Comparison of ENCODE assay signal across 8 mouse cellular contexts in the genomic region with DNA sequence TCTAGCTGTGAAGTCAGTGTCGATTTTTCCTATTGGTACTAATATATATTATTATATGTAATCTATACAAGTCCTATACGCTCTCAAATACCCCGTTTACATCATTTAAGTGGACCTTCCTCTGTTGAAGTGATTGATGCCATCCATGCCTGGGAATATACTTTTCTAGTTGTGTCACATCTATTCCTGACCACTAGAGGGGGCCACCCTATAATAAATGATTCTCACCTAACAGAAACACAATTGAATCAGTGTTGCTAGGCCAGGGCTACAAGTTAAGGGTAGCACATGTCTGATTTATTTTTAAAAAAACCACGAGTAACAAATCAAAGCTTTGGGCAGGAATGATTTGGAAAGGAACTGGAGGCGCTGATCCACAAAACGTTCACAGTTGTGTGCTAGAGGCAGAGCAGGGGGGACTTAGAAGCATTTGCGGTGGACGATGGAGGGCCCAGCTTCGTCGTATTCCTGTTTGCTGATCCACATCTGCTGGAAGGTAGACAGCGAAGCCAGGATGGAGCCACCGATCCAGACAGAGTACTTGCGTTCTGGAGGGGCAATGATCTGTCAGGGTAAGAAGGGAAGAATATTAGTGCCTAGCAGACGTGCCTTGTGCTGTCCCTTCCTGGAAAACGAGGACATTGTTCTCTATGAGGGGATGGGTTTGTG. TPM values are rescaled to one million over a fixed set of nuclear protein-coding genes. Genes with fewer than 3 reads are reported as not detected.
DNase-seq lines count a peak whose midpoint lies in the region; ATAC-seq lines count a peak whose summit lies in the region.

No protein-coding gene starts in this region.

- DNase-seq in heart, adult 8-10 months (ENCODE audit: low spot score) = peak; percentile 57
- peak; percentile 21 to 41 for DNase-seq in spleen, postnatal 36 days (ENCODE audit: low spot score in 2 of 2)
- no peak for DNase-seq in spleen, postnatal 10 days (ENCODE audit: low spot score in 2 of 2)
- peak; percentile 63 for DNase-seq in forebrain, embryonic 14.5 days (ENCODE audit: low spot score)
- DNase-seq in urinary bladder, postnatal 4 days (ENCODE audit: low spot score in 2 of 2) = no peak
- DNase-seq in kidney, postnatal 4 days = no peak

- no peaks in the 10 kb centered on the region for H3K4me1 ChIP-seq in heart, embryonic 11.5 days (ENCODE audit: control insufficient read depth, insufficient read depth, low read length)
- no peaks in the 10 kb centered on the region for H3K4me1 ChIP-seq in forebrain, embryonic 14.5 days (ENCODE audit: control insufficient read depth, insufficient read depth, low read length)

- no peaks in the 10 kb centered on the region for H3K9me3 ChIP-seq in heart, embryonic 11.5 days (replicated peaks; ENCODE audit: control insufficient read depth, low read length)
- no peaks in the 10 kb centered on the region for H3K9me3 ChIP-seq in forebrain, embryonic 14.5 days (replicated peaks; ENCODE audit: control insufficient read depth, low read length)

- no peak overlapping the region for H3K9ac ChIP-seq in heart, embryonic 11.5 days (ENCODE audit: low read depth, low read length)
- no peak overlapping the region for H3K9ac ChIP-seq in forebrain, embryonic 14.5 days (ENCODE audit: low read length)

- H3K4me2 ChIP-seq in heart, embryonic 11.5 days = no peak overlapping the region
- H3K4me2 ChIP-seq in forebrain, embryonic 14.5 days (ENCODE audit: low read length) = no peak overlapping the region

- no peak overlapping the region for H3K27ac ChIP-seq in heart, embryonic 11.5 days (ENCODE audit: low read depth, low read length)
- H3K27ac ChIP-seq in forebrain, embryonic 14.5 days (ENCODE audit: low read depth, low read length) = no peak overlapping the region

- H3K36me3 ChIP-seq in heart, embryonic 11.5 days (ENCODE audit: control insufficient read depth, insufficient read depth, low read length) = no peaks in the 10 kb centered on the region
- no peaks in the 10 kb centered on the region for H3K36me3 ChIP-seq in forebrain, embryonic 14.5 days (ENCODE audit: control insufficient read depth, insufficient read depth, low read length)

- no peak overlapping the region for H3K4me3 ChIP-seq in heart, embryonic 11.5 days (ENCODE audit: low read depth, low read length)
- no peak overlapping the region for H3K4me3 ChIP-seq in forebrain, embryonic 14.5 days (ENCODE audit: low read depth, low read length)

- ATAC-seq in heart, embryonic 11.5 days (replicated peaks; ENCODE audit: insufficient number of reproducible peaks, low FRiP score, low TSS enrichment) = no peak
- 0 out of 2 replicates have a peak, but pooled peaks have one; percentile 24 for ATAC-seq in forebrain, embryonic 14.5 days
- peak; percentile 61; the same call in 1 of the 2 replicates for ATAC-seq in neutrophil, adult 5-6 weeks (ENCODE audit: extremely low read depth, insufficient number of reproducible peaks, low FRiP score, poor library complexity, severe bottlenecking)

- no peaks in the 10 kb centered on the region for H3K27me3 ChIP-seq in heart, embryonic 11.5 days (ENCODE audit: control insufficient read depth, insufficient read depth, low read length)
- no peaks in the 10 kb centered on the region for H3K27me3 ChIP-seq in forebrain, embryonic 14.5 days (replicated peaks; ENCODE audit: control insufficient read depth, insufficient read depth, low read length)

- 65% methylated on average over 15 of the region's 15 CpGs for WGBS in heart, embryonic 11.5 days (ENCODE audit: insufficient replicate concordance)
- WGBS in forebrain, embryonic 14.5 days = 64% methylated on average over 15 of the region's 15 CpGs

RNA-seq across cellular contexts. Expression of a gene that starts 14.0 kb away (rescaled TPM):
- 10 to 100 TPM; 56.1 to 79.3 (median 71.1) TPM for total RNA-seq in heart, adult 8-10 months (2022)
- 1,416 and 1,586 TPM in 2 replicates for polyA plus RNA-seq in heart, embryonic 11.5 days (2014; fragmentation: Nextera tagmentation; extraction: Ambion mirVana)
- polyA plus RNA-seq in forebrain, embryonic 14.5 days (2014; fragmentation: Nextera tagmentation; extraction: Ambion mirVana) = 9.9 and 13.9 TPM in 2 replicates
- total RNA-seq in neutrophil, adult 5-6 weeks (2017) = 17.7 and 18.4 TPM in 2 replicates

RNA-seq across cellular contexts. Expression of a gene that starts 49.1 kb away (rescaled TPM):
- total RNA-seq in heart, adult 8-10 months (2022) = 10 to 100 TPM in 3 of 4 experiments, 1 to 10 TPM in 1; 8.6 to 14.3 (median 12.6) TPM
- 1.6 and 2.1 TPM in 2 replicates for polyA plus RNA-seq in heart, embryonic 11.5 days (2014; fragmentation: Nextera tagmentation; extraction: Ambion mirVana)
- polyA plus RNA-seq in forebrain, embryonic 14.5 days (2014; fragmentation: Nextera tagmentation; extraction: Ambion mirVana) = 0.28 and 0.33 TPM in 2 replicates
- total RNA-seq in neutrophil, adult 5-6 weeks (2017) = 63.4 and 64.6 TPM in 2 replicates

RNA-seq across cellular contexts. Expression of a gene that starts 49.4 kb away (rescaled TPM):
- 1 to 10 TPM; 2.2 to 4.1 (median 3.0) TPM for total RNA-seq in heart, adult 8-10 months (2022)
- polyA plus RNA-seq in heart, embryonic 11.5 days (2014; fragmentation: Nextera tagmentation; extraction: Ambion mirVana) = 5.0 and 5.2 TPM in 2 replicates
- 5.6 and 9.1 TPM in 2 replicates for polyA plus RNA-seq in forebrain, embryonic 14.5 days (2014; fragmentation: Nextera tagmentation; extraction: Ambion mirVana)
- total RNA-seq in neutrophil, adult 5-6 weeks (2017) = 35.0 and 39.2 TPM in 2 replicates

Comparison
In these comparisons a context has a peak if more than half of its experiments do, and no peak if none do; other contexts are left out.
1. DNase-seq: peak in heart, adult 8-10 months (single experiment), spleen, postnatal 36 days (2 of 2) and forebrain, embryonic 14.5 days (single experiment); none in spleen, postnatal 10 days (0 of 2), urinary bladder, postnatal 4 days (0 of 2) and kidney, postnatal 4 days (0 of 2).